Mouse (Mus musculus) CD4-positive, CD25-positive, alpha-beta regulatory T cell, adult 4 months (primary cell): ENCODE measurements at regions not wholly inside any gene's neighbourhood (a gene's known extent, or its start where the extent isn't known, plus 50 kb on each side); places are given as distances from the start of the nearest gene placed in this dataset.

ENCODE experiments used
- ATAC-seq: one replicate; pipeline ENCODE4 v1.8.0; 2017

DNA sequence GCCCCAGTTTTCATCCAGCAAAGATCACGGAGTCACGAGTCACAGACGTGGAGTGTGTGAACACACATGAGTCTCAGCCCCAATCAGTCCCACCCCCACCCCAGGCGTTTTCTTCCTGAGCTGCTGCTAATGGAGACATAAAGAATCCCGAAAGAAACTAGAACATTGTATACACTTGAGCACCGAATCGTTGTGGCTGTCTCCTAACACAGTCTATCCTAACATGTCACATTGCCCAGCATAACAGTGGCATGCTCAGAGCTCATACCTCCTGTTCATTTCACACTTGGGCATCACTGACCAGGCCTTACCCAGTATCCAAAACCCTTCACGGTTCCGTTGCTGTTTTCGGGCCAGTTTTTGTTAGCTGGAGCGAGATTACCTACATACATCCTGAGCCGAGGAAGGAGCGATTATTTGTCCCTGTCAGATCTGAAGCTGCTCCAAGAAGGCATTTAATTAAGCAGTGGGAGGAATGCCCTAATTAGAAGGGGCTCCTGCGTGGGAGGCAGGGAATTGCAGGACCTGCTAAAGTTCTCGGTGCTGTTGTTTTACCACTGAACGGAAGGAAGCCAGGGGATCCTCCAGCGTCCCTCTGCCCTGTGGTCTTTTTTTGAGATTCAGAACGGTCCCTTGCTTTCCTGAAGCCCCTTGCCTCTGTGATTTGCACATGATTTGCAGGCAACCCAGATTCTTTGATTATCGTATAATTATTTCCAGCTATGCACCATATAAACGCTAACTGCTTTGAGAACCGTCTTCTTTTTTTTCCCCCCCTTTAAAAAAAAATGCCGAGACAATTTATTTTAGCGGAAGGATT is 53.4 kb upstream of the Nap1l1 start:
- ATAC-seq: no peak

GRCm38 (mm10) chr10:111420195-111420838 is 52.7 kb upstream of the Nap1l1 start:
- no peak for ATAC-seq

DNA sequence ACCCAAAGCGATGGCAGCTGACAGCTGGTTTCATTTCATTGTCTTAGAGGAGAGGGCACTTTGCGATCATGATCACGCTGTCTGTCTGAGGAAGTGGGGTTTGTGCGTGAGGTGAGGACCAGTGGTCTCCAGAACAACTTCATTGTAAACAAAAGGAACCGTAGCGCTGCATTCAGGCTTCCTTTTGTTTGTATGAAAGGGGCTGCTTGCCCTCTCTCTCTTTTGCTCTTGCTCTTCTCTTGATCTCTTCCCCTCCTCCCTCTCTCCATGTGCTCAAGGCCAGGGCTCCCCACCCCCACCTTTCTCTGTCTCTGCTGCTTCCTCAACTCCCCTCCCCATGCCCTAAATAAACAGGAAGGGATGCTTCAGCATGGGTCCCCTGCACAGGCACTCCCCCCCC is 51.0 kb upstream of the Nap1l1 start:
- peak; percentile 24 for ATAC-seq

GRCm38 (mm10) chr10:111422649-111423048 is 50.4 kb upstream of the Nap1l1 start:
- peak; percentile 84 for ATAC-seq
